Mouse (Mus musculus) kidney, embryonic 16.5 days (tissue): ENCODE measurements at regions not wholly inside any gene's neighbourhood (a gene's known extent, or its start where the extent isn't known, plus 50 kb on each side); places are given as distances from the start of the nearest gene placed in this dataset.
A peak's percentile ranks its signal among the peaks of the same experiment; 100 is the strongest.
"Not testable (repeated sequence)": the region's sequence is repeated elsewhere in the genome, so short reads cannot be mapped to it uniquely, and the experiment has no call there.

Experiments used
- ATAC-seq: fragments of 200-750 bp; cut with Nextera tagmentation; 2 replicates; pipeline ENCODE4 v1.8.0; 2017; ENCODE audit warnings: moderate TSS enrichment; ENCODE audit not compliant: low FRiP score, low TSS enrichment
- H3K27ac ChIP-seq: fragments of 300-500 bp; sonication (generic); 2 replicates; pipeline ENCODE4 v1.5.1; 2014; ENCODE audit warnings: low read length
- H3K27me3 ChIP-seq: fragments of 300-500 bp; sonication (generic); 2 replicates; pipeline ENCODE4 v1.6.1; 2014; ENCODE audit warnings: low read length, control low read depth, mixed read lengths; ENCODE audit not compliant: insufficient read depth
- H3K36me3 ChIP-seq: fragments of 300-500 bp; sonication (generic); 2 replicates; pipeline ENCODE4 v1.6.1; 2014; ENCODE audit warnings: low read length, control low read depth, mixed read lengths; ENCODE audit not compliant: insufficient read depth
- H3K4me1 ChIP-seq: fragments of 300-500 bp; sonication (generic); 2 replicates; pipeline ENCODE4 v1.6.1; 2014; ENCODE audit warnings: low read length, control low read depth, mixed read lengths; ENCODE audit not compliant: insufficient read depth
- H3K4me2 ChIP-seq: fragments of 300-500 bp; sonication (generic); replicated peaks from 2 replicates; pipeline ENCODE4 v1.6.1; 2014; ENCODE audit warnings: low read depth, low read length
- H3K4me3 ChIP-seq: fragments of 300-500 bp; sonication (generic); 2 replicates; pipeline ENCODE4 v1.5.1; 2014; ENCODE audit warnings: mild to moderate bottlenecking, low read length
- H3K9ac ChIP-seq: fragments of 300-500 bp; sonication (generic); replicated peaks from 2 replicates; pipeline ENCODE4 v1.6.1; 2014; ENCODE audit warnings: low read length
- H3K9me3 ChIP-seq: fragments of 300-500 bp; sonication (generic); 2 replicates; pipeline ENCODE4 v1.6.1; 2016; ENCODE audit warnings: low read length, control low read depth
- WGBS: fragments of 180-500 bp; shearing (Covaris S2); extraction: QIAGEN DNeasy Blood & Tissue Kit; methylation state at CpG from one replicate; pipeline ENCODE4 v1.1.7; 2014; 5-methylcytosine and 5-hydroxymethylcytosine counted together

GRCm38 (mm10) chr1:43301866-43302571 lies 105.2 kb upstream of the Fhl2 start:
- no peak overlapping the region for H3K4me2 ChIP-seq
- peaks cover 17% of the 10 kb centered on the region for H3K4me1 ChIP-seq
- no peaks in the 10 kb centered on the region for H3K27me3 ChIP-seq
- H3K4me3 ChIP-seq = no peak overlapping the region
- WGBS = 53% methylated on average over 7 of the region's 7 CpGs
- ATAC-seq = 0 out of 2 replicates have a peak, but pooled peaks have one; percentile 12
- H3K9ac ChIP-seq = no peak overlapping the region
- no peaks in the 10 kb centered on the region for H3K9me3 ChIP-seq
- H3K36me3 ChIP-seq = no peaks in the 10 kb centered on the region
- H3K27ac ChIP-seq = 0 out of 2 replicates have a peak overlapping the region, but pooled peaks have one; percentile 4

- WGBS = 71% methylated on average over 7 of the region's 7 CpGs
- no peaks in the 10 kb centered on the region for H3K36me3 ChIP-seq
- H3K9me3 ChIP-seq = no peaks in the 10 kb centered on the region
- ATAC-seq = no peak
- 0 out of 2 replicates have a peak overlapping the region, but pooled peaks have one; percentile 4 for H3K27ac ChIP-seq
- no peaks in the 10 kb centered on the region for H3K27me3 ChIP-seq
- H3K4me3 ChIP-seq = no peak overlapping the region
- H3K4me1 ChIP-seq = peaks cover 17% of the 10 kb centered on the region
- no peak overlapping the region for H3K4me2 ChIP-seq
- no peak overlapping the region for H3K9ac ChIP-seq
Observed at GRCm38 (mm10) chr1:43302657-43303056, 105.9 kb upstream of the Fhl2 start.

- Histone ChIP-seq H3K4me1 (peaks cover 18% of the 10 kb centered on the region), H3K9ac (no peak overlapping the region), H3K4me2 (no peak overlapping the region), H3K36me3 (no peaks in the 10 kb centered on the region), H3K4me3 (no peak overlapping the region), H3K9me3 (no peaks in the 10 kb centered on the region), H3K27me3 (no peaks in the 10 kb centered on the region), H3K27ac (peak overlapping the region; percentile 41)
- WGBS = 38% methylated on average over 9 of the region's 9 CpGs
- ATAC-seq = peak; percentile 66
Observed at GRCm38 (mm10) chr1:43305349-43306278, 108.8 kb upstream of the Fhl2 start.

DNA sequence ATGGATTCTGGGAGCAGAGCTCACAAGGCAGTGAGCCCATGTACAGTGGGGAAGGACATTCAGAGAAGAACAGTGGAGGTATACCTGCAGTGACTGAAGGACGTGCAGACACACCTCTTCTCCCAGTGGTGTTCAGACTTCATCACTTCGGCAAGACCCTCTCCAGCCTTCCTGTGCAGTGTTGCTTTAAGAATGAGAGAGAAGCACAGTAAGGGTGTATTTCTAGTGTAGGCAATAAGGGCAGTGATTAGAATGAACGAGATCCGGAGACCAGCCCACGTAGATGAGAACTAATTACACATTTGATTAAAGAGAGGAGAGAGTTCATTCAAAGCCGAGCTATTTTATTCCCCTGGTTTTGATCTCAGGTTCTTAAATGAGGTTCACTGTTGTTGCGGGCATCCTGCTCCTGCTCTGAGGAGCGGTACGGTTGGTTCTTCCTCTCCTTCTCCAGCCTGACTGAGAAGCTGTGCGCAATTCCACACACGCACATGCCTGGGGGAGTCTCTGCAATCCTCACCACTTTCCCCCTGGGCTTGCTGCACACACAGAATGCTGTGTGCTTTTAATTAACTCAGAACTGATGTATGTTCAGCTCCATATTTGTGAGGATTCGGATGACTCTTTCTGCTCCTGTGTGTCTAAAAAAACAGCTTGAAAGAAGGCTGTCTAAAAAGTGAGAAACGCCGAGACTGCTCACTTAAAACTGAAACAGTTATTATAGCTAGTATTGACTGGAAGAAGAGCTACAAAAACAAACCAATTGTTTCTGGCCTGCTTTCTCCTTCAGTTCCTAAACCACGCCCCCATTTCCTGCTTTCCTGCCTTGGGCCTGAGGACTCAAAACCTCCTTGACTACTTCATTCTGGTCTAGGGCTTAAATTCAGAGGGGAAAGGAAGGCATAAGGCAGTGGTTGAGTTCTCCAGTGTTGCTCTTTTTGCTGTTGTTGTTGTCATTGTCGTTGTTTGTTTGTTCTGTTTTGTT lies 114.2 kb upstream of the Fhl2 start:
- ATAC-seq = no peak; the same call in 1 of the 2 replicates
- Histone ChIP-seq H3K9ac (no peak overlapping the region; the same call in 1 of the 2 replicates), H3K9me3 (no peaks in the 10 kb centered on the region), H3K36me3 (no peaks in the 10 kb centered on the region), H3K4me1 (peaks cover 12% of the 10 kb centered on the region), H3K4me2 (peak overlapping the region; percentile 17), H3K27ac (peak overlapping the region; percentile 32), H3K4me3 (no peak overlapping the region), H3K27me3 (no peaks in the 10 kb centered on the region)
- WGBS = 49% methylated on average over 16 of the region's 16 CpGs

DNA sequence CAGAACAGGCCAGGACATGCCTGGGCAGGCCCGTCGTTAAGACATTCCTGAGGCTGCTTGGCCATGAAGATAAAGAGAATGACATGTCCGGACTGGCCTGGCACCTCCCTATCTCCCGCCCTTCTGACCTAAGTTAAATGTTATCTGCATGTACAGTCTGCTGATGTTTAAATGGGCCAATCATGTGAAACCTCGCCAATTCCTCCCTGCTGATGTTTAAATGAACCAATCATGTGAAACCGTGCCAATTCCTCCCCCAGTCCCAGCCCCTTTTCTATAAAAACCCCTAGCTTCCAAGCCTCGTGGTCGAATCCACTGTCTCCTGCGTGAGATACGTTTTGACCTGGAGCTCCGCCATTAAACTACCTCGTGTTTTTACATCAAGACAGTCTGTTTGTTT lies 119.5 kb upstream of the Fhl2 start:
- 64% methylated on average over 12 of the region's 12 CpGs for WGBS
- not testable (repeated sequence) for H3K9me3 ChIP-seq, H3K27me3 ChIP-seq, ATAC-seq, H3K4me3 ChIP-seq, H3K4me1 ChIP-seq, H3K27ac ChIP-seq, H3K36me3 ChIP-seq, H3K9ac ChIP-seq, H3K4me2 ChIP-seq

DNA sequence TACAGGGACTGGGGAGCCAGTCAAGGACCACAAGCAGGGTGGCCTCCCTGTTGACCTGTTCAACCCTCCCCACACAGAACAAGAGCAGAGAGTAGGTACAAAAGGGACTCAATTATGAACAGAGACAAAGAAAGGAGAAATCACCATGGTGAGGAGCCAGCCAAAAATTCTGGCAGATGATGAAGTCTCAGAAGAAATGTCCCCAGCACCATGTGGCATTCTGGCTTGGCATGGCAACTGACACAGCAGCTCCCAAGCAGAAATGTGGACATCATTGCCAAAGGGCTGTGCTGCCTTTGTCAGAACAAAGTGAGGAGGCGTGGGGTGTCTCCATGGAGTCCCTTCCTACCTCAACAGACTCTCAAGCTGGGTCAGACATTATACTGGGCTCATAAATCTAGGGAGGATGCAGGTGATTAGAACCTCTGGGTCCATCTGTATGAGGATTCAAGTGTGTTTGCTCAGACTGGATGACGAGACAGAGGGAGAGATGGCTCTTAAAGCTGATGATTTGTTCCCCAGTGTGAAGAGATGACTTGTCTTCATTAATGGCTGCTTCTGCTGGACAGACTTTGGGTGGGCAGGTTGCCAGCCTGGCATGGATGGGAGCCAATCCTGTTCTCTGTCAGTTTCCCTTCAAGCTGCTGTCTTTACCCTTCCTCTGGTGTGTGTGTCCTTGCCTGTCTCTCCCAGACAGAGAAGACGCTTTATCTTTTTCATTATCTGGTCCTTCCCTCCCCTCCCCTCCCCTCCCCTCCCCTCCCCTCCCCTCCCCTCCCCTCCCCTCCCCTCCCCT lies 120.5 kb upstream of the Fhl2 start:
- Histone ChIP-seq H3K4me1 (no peaks in the 10 kb centered on the region), H3K36me3 (no peaks in the 10 kb centered on the region), H3K9me3 (no peaks in the 10 kb centered on the region), H3K9ac (no peak overlapping the region), H3K4me3 (no peak overlapping the region), H3K27me3 (no peaks in the 10 kb centered on the region), H3K4me2 (no peak overlapping the region), H3K27ac (no peak overlapping the region)
- ATAC-seq = no peak
- WGBS = 78% methylated on average over 3 of the region's 3 CpGs

DNA sequence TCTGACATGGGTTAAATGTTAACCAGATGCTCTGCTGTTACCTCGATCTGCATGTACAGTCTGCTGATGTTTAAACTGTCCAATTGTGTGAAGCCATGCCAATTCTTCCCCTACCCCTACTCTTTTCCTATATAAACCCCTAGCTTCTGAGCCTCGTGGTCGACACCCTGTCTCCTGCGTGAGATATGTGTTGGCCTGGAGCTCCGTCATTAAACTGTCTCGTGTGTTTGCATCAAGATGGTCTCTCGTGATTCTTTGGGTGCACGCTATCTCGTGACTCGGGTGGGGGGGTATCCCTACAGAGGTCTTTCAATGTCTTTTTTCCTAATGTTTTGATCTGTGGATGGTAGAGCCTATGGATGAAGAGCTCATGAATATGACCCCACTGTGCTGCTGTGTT lies 110.9 kb upstream of the Nck2 start:
- ATAC-seq, H3K4me3 ChIP-seq, H3K9ac ChIP-seq, H3K27me3 ChIP-seq, H3K27ac ChIP-seq, H3K36me3 ChIP-seq, H3K4me2 ChIP-seq: not testable (repeated sequence)
- H3K4me1 ChIP-seq = peaks cover 16% of the 10 kb centered on the region
- WGBS = 89% methylated on average over 10 of the region's 10 CpGs
- peaks cover 18% of the 10 kb centered on the region for H3K9me3 ChIP-seq

DNA sequence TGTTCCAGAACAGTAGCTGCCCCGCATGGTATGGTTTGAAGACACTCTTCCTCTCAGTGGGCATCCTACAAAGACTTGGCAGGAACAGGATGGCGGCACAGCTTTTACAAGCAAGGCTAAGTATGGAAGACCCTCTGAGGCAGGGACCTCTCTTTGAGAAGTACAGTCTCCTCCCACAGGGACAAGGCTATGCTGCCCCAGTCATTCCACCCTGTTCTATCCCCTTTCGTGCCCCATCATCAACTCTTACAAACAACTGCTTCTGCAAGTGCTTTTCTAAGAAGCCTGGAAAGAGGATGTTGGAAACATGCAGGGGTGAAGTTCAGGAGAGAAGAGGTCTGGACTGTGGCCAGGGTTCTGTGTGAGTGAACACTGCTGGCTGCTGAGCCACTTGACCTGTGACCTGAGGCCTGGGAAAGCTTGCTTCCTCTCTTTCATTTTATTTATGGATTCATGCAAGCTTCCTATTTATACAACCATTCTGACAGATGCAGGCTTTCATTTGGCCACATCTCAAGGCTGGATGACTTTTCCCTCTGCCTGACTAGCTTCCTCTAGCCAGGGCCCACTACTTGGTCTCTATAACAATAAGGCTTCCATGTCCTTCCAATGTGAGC lies 107.1 kb upstream of the Nck2 start:
- H3K27me3 ChIP-seq = no peaks in the 10 kb centered on the region
- no peak overlapping the region for H3K9ac ChIP-seq
- H3K4me2 ChIP-seq = no peak overlapping the region
- H3K4me3 ChIP-seq = no peak overlapping the region
- WGBS = 60% methylated on average over 3 of the region's 3 CpGs
- H3K27ac ChIP-seq = peak overlapping the region; percentile 79
- peak; percentile 91 for ATAC-seq
- peaks cover 24% of the 10 kb centered on the region for H3K4me1 ChIP-seq
- peaks cover 18% of the 10 kb centered on the region for H3K9me3 ChIP-seq
- H3K36me3 ChIP-seq = no peaks in the 10 kb centered on the region
